Mouse (Mus musculus) G1E (cell line): ENCODE measurements around the gene Pgam1.

Source experiments
- CTCF ChIP-seq: IDR thresholded peaks from 2 replicates; pipeline ENCODE4 v1.5.1; 2012; ENCODE audit warnings: low read depth, low read length, inconsistent platforms, mixed read lengths
- GATA1 ChIP-seq: IDR thresholded peaks from 2 replicates; pipeline ENCODE4 v1.6.1; 2012; ENCODE audit warnings: borderline replicate concordance, low read length, inconsistent platforms, mixed read lengths
- POLR2AphosphoS5 ChIP-seq: IDR thresholded peaks from 2 replicates; pipeline ENCODE4 v1.6.1; 2012; ENCODE audit warnings: low read depth, low read length, inconsistent platforms; ENCODE audit not compliant: insufficient replicate concordance
- TAL1 ChIP-seq: conservative IDR thresholded peaks from 2 replicates; pipeline ENCODE4 v1.6.1; 2012; ENCODE audit warnings: low read depth, low read length, inconsistent platforms, mixed read lengths

DNA sequence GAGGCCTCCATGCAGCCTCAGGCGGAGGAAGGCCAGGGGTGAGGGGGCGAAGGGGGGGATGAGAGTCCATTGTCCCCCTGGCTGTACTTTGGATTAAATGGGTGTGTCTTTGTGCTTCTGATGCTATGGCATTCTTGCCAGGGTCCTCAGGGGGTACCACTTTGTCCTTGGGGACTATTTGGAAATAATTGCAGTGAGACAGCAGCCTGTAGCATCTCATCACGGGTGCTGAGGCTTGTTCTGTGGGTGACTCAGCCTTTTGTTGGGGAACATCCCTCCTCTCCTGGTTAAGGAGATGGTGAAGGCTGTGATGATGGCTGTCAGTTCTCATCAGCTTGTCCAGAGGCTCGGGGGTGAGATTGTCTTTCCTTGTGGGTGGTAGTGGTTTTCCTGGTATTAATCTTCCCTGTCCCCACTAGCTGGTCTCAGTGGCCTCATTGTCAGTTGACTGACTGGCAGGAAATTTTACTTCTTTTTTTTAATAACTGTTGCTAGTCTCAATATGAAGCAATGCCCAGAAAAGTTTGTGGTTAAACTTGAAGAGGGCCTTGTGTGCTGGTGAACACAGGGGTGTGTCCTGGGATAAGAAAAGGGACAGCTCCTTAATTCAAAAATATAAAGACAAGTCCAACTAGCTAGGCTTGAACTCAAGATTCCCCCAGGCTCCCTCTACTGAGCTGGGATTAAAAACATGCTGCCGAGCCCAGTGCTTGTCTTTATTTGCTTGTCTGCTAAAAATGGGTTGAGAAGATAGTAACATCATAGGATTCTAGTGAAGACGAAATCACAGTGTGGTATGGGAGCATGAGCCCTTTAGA, 2.3 kb downstream of the Pgam1 start:
- TF ChIP-seq POLR2AphosphoS5 = no peak
- TF ChIP-seq CTCF = no peak
- no peak for TF ChIP-seq TAL1
- no peak for TF ChIP-seq GATA1
